Mouse (Mus musculus): ENCODE measurements around the gene Gm10306.

The Gm10306 gene

GRCm38 (mm10) chr4:94604452-94605019 lies 48.2 kb downstream of the Gm10306 start:
- no peak for DNase-seq (ENCODE audit: inconsistent age in 2 of 2, low spot score in 1 of 2)

GRCm38 (mm10) chr4:94605591-94605990 lies 49.2 kb downstream of the Gm10306 start:
- no peak for DNase-seq (ENCODE audit: inconsistent age in 2 of 2, low spot score in 1 of 2)

Measured in adrenal gland, adult (tissue).